Mouse (Mus musculus) lung, adult 2 months (tissue): Measurements from ENCODE around the gene Snrk.

ENCODE experiments used
- CTCF ChIP-seq: fragments of 200-500 bp; IDR thresholded peaks from 2 replicates; pipeline ENCODE4 v1.5.1; 2011; ENCODE audit warnings: mild to moderate bottlenecking, low read length, control low read depth; ENCODE audit not compliant: insufficient read depth
- POLR2A ChIP-seq: fragments of 200-500 bp; IDR thresholded peaks from 2 replicates; pipeline ENCODE4 v1.6.1; 2011; ENCODE audit warnings: low read depth, mild to moderate bottlenecking, control low read depth, low read length, borderline replicate concordance; ENCODE audit errors: extremely low read depth

- no peak for TF ChIP-seq POLR2A
- TF ChIP-seq CTCF = no peak
Observed at GRCm38 (mm10) chr9:122094171-122094570, 22.9 kb upstream of the Snrk start.
